Mouse (Mus musculus) ES-E14 (cell line): ENCODE data around the gene Pdxp.
"Not testable (repeated sequence)": the region's sequence is repeated elsewhere in the genome, so short reads cannot be mapped to it uniquely, and the experiment has no call there.

Experiments
- HCFC1 ChIP-seq: IDR thresholded peaks from 2 replicates; pipeline ENCODE4 v1.6.1; 2012; ENCODE audit warnings: low read length, inconsistent platforms, borderline replicate concordance; ENCODE audit not compliant: insufficient read depth
- MAFK ChIP-seq: IDR thresholded peaks from 2 replicates; pipeline ENCODE4 v1.6.1; 2014; ENCODE audit warnings: mild to moderate bottlenecking, low read depth, low read length, inconsistent platforms; ENCODE audit not compliant: insufficient read depth
- ZNF384 ChIP-seq: IDR thresholded peaks from 2 replicates; pipeline ENCODE4 v1.6.1; 2012; ENCODE audit warnings: low read depth, low read length, inconsistent platforms

DNA sequence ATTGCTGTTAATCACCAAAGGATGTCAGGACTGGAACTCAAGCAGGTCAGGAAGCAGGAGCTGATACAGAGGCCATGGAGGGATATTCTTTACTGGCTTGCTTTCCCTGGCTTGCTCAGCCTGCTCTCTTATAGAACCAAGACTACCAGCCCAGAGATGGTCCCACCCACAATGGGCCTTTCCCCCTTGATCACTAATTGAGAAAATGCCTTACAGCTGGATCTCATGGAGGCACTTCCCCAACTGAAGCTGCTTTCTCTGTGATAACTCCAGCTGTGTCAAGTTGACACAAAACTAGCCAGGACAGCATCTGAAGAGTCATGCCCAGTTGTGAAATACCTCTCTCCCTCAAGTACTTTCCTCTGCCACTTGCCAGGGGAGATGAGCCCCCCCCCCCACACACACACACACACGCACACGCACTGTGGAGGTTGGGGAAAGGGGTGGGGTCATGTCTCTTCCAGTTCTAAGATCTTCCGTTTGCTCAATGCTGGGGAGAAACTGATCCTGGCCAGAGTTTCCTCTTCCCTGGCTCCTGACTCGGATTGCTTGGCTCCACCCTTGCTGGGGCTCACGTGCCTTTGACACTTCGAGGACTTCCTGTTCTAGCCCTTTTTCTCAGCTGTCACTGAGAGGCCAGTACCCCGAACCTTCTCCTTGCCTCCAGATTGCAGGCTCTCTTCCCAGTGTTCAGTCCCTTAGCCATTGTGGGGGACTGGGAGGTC is 34.8 kb upstream of the Pdxp start:
- TF ChIP-seq MAFK, HCFC1, ZNF384: not testable (repeated sequence)
